Mouse (Mus musculus): ENCODE measurements around the gene Rpp25l. TPM values are rescaled to one million over a fixed set of nuclear protein-coding genes. Genes with fewer than 3 reads are reported as not detected.

Gene Rpp25l
- polyA plus RNA-seq, 1 experiment from 2014 or later = 87.8 TPM

DNA sequence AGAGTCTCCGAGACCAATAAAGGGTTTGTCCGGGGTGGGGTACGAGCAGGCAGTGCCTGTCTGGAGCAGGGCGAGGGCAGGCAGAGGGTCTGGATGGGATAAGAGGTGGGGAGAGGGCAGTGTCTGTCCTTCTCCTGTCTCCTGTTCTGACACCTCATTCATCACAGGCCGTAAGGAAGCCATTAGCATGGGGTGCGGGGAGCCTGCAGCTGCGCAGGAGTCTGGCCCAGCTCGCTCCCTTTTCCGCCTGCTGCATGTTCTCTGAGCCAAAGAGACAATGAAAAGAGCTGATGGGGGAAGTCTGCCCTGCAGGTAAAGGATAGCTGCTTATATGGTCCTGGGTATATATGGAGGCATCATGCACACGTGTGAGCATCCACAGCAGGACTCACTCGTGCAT lies 50.6 kb downstream of the Rpp25l start:
- no peak overlapping the region for H3K27ac ChIP-seq
- peaks cover 3% of the 10 kb centered on the region; the same call in 1 of the 2 replicates for H3K27me3 ChIP-seq
- ATAC-seq (ENCODE audit: insufficient number of reproducible peaks, insufficient read depth, low FRiP score, low TSS enrichment) = no peak
- no peak overlapping the region for H3K4me2 ChIP-seq (replicated peaks)
- H3K4me3 ChIP-seq = no peak overlapping the region
- 55% methylated on average over 11 of the region's 11 CpGs for WGBS
- peaks cover 77% of the 10 kb centered on the region for H3K4me1 ChIP-seq
- H3K9me3 ChIP-seq = no peaks in the 10 kb centered on the region
- no peak overlapping the region for H3K9ac ChIP-seq
- 0 out of 2 replicates have a peak, but pooled peaks cover 3% of the 10 kb centered on the region for H3K36me3 ChIP-seq

Other genes starting within 250 kb of the Rpp25l start
- gene Kif24, start 248.6 kb downstream of the Rpp25l start, polyA plus RNA-seq (2016; fragmentation: Nextera tagmentation; extraction: Ambion mirVana) = 10.9 and 11.7 TPM in 2 replicates
- 53.4 and 53.5 TPM in 2 replicates for gene Nudt2, start 248.4 kb downstream of the Rpp25l start, polyA plus RNA-seq (2016; fragmentation: Nextera tagmentation; extraction: Ambion mirVana)
- 8.5 and 9.5 TPM in 2 replicates for gene AI464131, start 210.5 kb downstream of the Rpp25l start, polyA plus RNA-seq (2016; fragmentation: Nextera tagmentation; extraction: Ambion mirVana)
- gene 1110017D15Rik, start 196.2 kb downstream of the Rpp25l start, polyA plus RNA-seq (2016; fragmentation: Nextera tagmentation; extraction: Ambion mirVana) = 2.8 and 3.7 TPM in 2 replicates
- gene Fam219a, start 144.0 kb downstream of the Rpp25l start, polyA plus RNA-seq (2016; fragmentation: Nextera tagmentation; extraction: Ambion mirVana) = 4.1 and 5.3 TPM in 2 replicates
- gene Dnaic1, start 143.8 kb downstream of the Rpp25l start, polyA plus RNA-seq (2016; fragmentation: Nextera tagmentation; extraction: Ambion mirVana) = 0.73 and 0.91 TPM in 2 replicates
- gene Enho, start 73.2 kb downstream of the Rpp25l start, polyA plus RNA-seq (2016; fragmentation: Nextera tagmentation; extraction: Ambion mirVana) = 29.0 and 33.7 TPM in 2 replicates
- 13.6 and 14.9 TPM in 2 replicates for gene Cntfr, start 16.4 kb downstream of the Rpp25l start, polyA plus RNA-seq (2016; fragmentation: Nextera tagmentation; extraction: Ambion mirVana)
- 337 and 358 TPM in 2 replicates for gene Il11ra1, start 13.5 kb downstream of the Rpp25l start, polyA plus RNA-seq (2016; fragmentation: Nextera tagmentation; extraction: Ambion mirVana)
- gene Dctn3, start 9.6 kb upstream of the Rpp25l start, polyA plus RNA-seq (2016; fragmentation: Nextera tagmentation; extraction: Ambion mirVana) = 117 and 122 TPM in 2 replicates
- 0.18 TPM in 1 of 2 replicates, not detected in the other for gene Arid3c, start 17.6 kb upstream of the Rpp25l start, polyA plus RNA-seq (2016; fragmentation: Nextera tagmentation; extraction: Ambion mirVana)
- gene Galt, start 41.7 kb upstream of the Rpp25l start, polyA plus RNA-seq (2016; fragmentation: Nextera tagmentation; extraction: Ambion mirVana) = 40.4 and 41.5 TPM in 2 replicates
- 74.1 and 76.6 TPM in 2 replicates for gene Sigmar1, start 42.6 kb upstream of the Rpp25l start, polyA plus RNA-seq (2016; fragmentation: Nextera tagmentation; extraction: Ambion mirVana)
- gene Ccl27a, start 60.7 kb upstream of the Rpp25l start, polyA plus RNA-seq (2016; fragmentation: Nextera tagmentation; extraction: Ambion mirVana) = 71.7 and 81.6 TPM in 2 replicates
- 11.7 TPM in 1 of 2 replicates, not detected in the other for gene Gm21541, start 190.1 kb upstream of the Rpp25l start, polyA plus RNA-seq (2016; fragmentation: Nextera tagmentation; extraction: Ambion mirVana)
- 4.0 and 4.4 TPM in 2 replicates for gene Gm20878, start 228.0 kb upstream of the Rpp25l start, polyA plus RNA-seq (2016; fragmentation: Nextera tagmentation; extraction: Ambion mirVana)

All from embryonic facial prominence, embryonic 12.5 days (tissue).